Mouse (Mus musculus) lung, postnatal 0 days (tissue): ENCODE measurements around the gene Gata2.

Experiments
- CTCF ChIP-seq: IDR thresholded peaks from 2 replicates; pipeline ENCODE4 v1.5.1; 2016; ENCODE audit warnings: antibody characterized with exemption, mild to moderate bottlenecking
- EP300 ChIP-seq: IDR thresholded peaks from 2 replicates; pipeline ENCODE4 v1.6.1; 2016; ENCODE audit warnings: antibody characterized with exemption, mild to moderate bottlenecking, control low read depth

DNA sequence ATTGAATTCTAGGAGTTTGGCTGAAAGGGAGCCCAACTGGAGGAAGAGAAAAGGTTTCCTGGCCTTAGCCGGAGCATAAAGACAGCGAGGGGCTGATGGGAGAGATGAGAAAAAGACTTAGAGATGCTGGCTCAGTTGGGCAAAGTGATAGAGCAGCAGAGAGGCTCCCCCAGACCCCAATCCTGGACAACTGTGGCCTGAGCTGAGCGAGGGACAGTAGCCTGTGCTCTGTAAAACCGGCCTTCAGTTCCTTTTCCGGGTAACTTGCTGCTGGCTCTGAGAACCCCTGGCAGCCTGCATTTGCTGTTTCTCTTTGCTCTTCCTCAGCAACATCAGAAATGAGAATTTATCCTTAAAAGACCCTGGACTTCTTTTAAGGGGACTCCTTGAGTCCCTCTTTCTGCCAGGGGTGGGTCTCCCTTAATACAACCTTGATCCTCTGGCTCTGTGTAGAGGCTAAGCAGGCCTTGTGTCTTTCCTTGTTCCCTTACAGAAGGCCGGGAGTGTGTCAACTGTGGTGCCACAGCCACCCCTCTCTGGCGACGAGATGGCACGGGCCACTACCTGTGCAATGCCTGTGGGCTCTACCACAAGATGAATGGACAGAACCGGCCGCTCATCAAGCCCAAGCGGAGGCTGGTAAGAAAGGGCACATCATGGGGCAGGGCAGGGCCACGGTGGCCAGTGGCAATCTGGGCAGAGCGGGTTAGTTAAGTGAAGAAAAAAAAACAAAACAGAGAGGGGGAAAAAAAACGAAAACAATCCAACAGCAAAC, 8.4 kb downstream of the Gata2 start:
- TF ChIP-seq CTCF (no peak), EP300 (no peak)
